Mouse (Mus musculus) heart, postnatal 0 days (tissue): ENCODE results near the gene Sarm1.

Experiments used
- CTCF ChIP-seq: IDR thresholded peaks from 2 replicates; pipeline ENCODE4 v1.5.1; 2016; ENCODE audit warnings: antibody characterized with exemption, control low read depth, low read depth
- EP300 ChIP-seq: IDR thresholded peaks from 2 replicates; pipeline ENCODE4 v1.6.1; 2016; ENCODE audit warnings: antibody characterized with exemption, low read depth

- TF ChIP-seq EP300 (no peak), CTCF (no peak)
Measured at GRCm38 (mm10) chr11:78534516-78534915, 37.0 kb upstream of the Sarm1 start.
